Mouse (Mus musculus): ENCODE measurements around the gene Zfp786. TPM values are rescaled to one million over a fixed set of nuclear protein-coding genes. Genes with fewer than 3 reads are reported as not detected.
"Not testable (repeated sequence)": the region's sequence is repeated elsewhere in the genome, so short reads cannot be mapped to it uniquely, and the experiment has no call there.

The Zfp786 gene
- total and polyA plus RNA-seq, 2 experiments from 2014 or later = 0.69 to 0.70 TPM

DNA sequence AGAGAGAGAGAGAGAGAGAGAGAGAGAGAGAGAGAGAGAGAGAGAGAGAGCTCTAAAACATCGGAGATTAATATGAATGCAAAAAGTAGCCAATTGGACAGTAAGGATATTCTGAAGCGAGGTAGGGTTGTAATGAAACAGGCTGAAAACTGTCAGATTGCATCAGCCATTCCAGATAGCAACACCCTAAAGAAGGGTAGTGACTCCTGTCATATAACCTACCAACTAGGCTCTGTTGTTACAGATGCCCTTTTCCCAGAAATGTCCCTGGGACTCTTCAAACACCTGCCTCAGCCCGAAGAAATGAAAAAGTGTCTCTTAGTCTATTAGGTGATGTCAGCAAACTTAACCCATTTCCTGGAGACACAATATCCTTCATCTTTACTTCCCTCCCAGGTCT, 41.8 kb downstream of the Zfp786 start:
- H3K9ac ChIP-seq (replicated peaks; ENCODE audit: low read depth, low read length) = peak overlapping the region; percentile 78
- no peaks in the 10 kb centered on the region for H3K27me3 ChIP-seq (ENCODE audit: control insufficient read depth, insufficient read depth, low read length)
- H3K4me2 ChIP-seq (ENCODE audit: low read depth, low read length) = peak overlapping the region; percentile 69
- peak overlapping the region; percentile 62 for H3K4me3 ChIP-seq (ENCODE audit: low read depth, low read length)
- 24% methylated on average over 3 of the region's 3 CpGs for WGBS
- no peaks in the 10 kb centered on the region for H3K36me3 ChIP-seq (replicated peaks; ENCODE audit: control insufficient read depth, insufficient read depth, low read length)
- peaks cover 6% of the 10 kb centered on the region for H3K4me1 ChIP-seq (ENCODE audit: control insufficient read depth, insufficient read depth)
- H3K9me3 ChIP-seq (replicated peaks; ENCODE audit: control insufficient read depth, low read length) = no peaks in the 10 kb centered on the region
- no peak for DNase-seq (ENCODE audit: low spot score)
- TF ChIP-seq CTCF (IDR thresholded peaks at IDR 0.05; ENCODE audit: low read depth) (no peak), EP300 (IDR thresholded peaks at IDR 0.05; ENCODE audit: low read depth) (no peak)
- peak overlapping the region; percentile 96 for H3K27ac ChIP-seq (ENCODE audit: low read depth)
- 0 out of 2 replicates have a peak, but pooled peaks have one; percentile 3 for ATAC-seq (ENCODE audit: insufficient read depth, low read depth)

DNA sequence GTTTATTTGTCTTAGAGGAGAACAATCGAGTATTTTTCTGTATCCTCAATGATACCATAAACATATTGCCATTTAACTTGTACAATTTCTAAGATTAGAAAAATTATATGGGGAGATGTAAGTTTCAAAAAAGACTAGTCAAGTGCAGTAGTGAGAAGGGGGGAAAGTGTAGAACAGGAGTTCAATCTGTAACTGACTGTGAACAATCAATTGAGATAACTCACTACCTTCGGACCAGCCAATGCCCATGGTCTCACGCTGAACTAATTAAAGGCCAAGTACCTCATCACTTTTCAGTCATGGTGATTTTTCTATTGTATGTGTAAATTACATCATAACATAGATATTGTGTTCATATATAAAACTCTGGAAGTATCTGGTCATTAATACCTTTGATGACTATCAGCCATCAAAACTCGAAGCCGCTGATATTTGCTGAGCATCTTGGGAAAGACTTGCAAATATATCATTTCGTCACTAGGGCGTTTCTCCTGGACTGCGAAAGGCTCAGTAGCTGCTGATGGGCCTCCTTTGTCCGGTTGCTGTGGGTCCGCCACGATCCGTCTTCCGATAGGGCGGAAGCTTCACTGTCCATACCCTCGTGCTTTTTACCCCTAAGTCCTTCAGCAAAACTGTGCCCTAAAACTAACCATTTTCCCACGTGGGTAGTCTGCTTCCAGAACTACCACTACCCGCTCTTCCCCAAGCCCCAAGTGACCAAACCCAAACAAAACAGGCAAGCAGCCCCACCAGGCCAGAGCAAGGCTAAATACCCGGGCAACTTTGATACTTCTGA, 42.5 kb downstream of the Zfp786 start:
- peak overlapping the region; percentile 69 for H3K4me2 ChIP-seq (ENCODE audit: low read depth, low read length)
- peak; percentile 90 for DNase-seq (ENCODE audit: low spot score)

GRCm38 (mm10) chr6:47784707-47785412, 45.8 kb downstream of the Zfp786 start:
- no peak for TF ChIP-seq EP300 (IDR thresholded peaks at IDR 0.05; ENCODE audit: low read depth)
- no peak for TF ChIP-seq CTCF (IDR thresholded peaks at IDR 0.05; ENCODE audit: low read depth)
- Histone ChIP-seq H3K4me3 (ENCODE audit: low read depth, low read length) (no peak overlapping the region), H3K27me3 (ENCODE audit: control insufficient read depth, insufficient read depth, low read length) (no peaks in the 10 kb centered on the region), H3K9ac (replicated peaks; ENCODE audit: low read depth, low read length) (no peak overlapping the region), H3K36me3 (replicated peaks; ENCODE audit: control insufficient read depth, insufficient read depth, low read length) (no peaks in the 10 kb centered on the region), H3K4me2 (ENCODE audit: low read depth, low read length) (no peak overlapping the region), H3K9me3 (replicated peaks; ENCODE audit: control insufficient read depth, low read length) (no peaks in the 10 kb centered on the region), H3K27ac (ENCODE audit: low read depth) (no peak overlapping the region), H3K4me1 (ENCODE audit: control insufficient read depth, insufficient read depth) (peaks cover 14% of the 10 kb centered on the region)
- ATAC-seq (ENCODE audit: insufficient read depth, low read depth) (no peak), DNase-seq (ENCODE audit: low spot score) (no peak)
- 73% methylated on average over 5 of the region's 5 CpGs for WGBS

More for the DNA sequence above, 42.5 kb downstream of the Zfp786 start:
- WGBS = 1% methylated on average over 18 of the region's 18 CpGs
- Histone ChIP-seq H3K9ac (replicated peaks; ENCODE audit: low read depth, low read length) (peak overlapping the region; percentile 78), H3K36me3 (replicated peaks; ENCODE audit: control insufficient read depth, insufficient read depth, low read length) (no peaks in the 10 kb centered on the region), H3K27me3 (ENCODE audit: control insufficient read depth, insufficient read depth, low read length) (no peaks in the 10 kb centered on the region), H3K4me3 (ENCODE audit: low read depth, low read length) (peak overlapping the region; percentile 62), H3K4me1 (ENCODE audit: control insufficient read depth, insufficient read depth) (peaks cover 6% of the 10 kb centered on the region), H3K9me3 (replicated peaks; ENCODE audit: control insufficient read depth, low read length) (no peaks in the 10 kb centered on the region), H3K27ac (ENCODE audit: low read depth) (peak overlapping the region; percentile 96)
- ATAC-seq (ENCODE audit: insufficient read depth, low read depth) = peak; percentile 91
- TF ChIP-seq EP300 (IDR thresholded peaks at IDR 0.05; ENCODE audit: low read depth) (0 out of 2 replicates have a peak, but pooled peaks have one; percentile 58), CTCF (IDR thresholded peaks at IDR 0.05; ENCODE audit: low read depth) (no peak)

DNA sequence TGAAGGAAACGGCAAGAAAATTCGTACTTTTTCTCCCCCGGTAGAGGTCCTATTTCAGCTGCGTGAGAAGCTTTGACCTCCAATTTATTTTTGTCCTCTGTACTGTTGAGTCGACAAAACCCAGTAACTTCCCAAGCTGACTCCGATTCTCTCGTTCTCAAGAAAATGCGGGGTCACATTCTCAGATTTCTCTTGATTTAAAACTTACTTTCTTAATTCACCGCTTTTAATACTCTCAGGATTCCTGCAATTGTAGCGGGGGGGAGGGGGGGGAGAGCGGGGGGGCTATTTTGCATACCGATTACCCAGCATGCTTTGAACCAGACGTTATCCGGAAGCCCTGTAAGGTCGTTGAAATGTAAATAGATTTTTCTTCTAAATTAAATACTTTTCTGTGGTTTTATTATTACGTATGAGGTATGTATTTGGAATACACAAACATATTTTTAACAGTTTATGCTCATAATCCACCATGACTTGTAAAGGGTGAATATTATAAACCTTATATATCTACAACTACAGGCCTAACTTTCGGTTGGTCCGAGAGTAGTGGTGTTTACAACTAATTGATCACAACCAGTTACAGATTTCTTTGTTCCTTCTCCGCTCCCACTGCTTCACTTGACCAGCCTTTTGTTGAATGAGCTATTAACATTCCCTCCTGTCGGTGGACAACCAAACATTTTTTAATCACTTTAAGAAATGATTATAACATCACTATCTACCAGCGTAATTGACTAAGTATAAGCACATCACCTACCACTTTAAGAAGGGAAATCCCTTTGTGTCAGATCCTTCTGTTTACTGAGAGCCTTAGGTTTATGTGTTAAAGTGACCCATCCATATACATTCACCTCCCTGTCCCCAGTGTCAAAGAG, 49.3 kb downstream of the Zfp786 start:
- Histone ChIP-seq H3K4me1 (ENCODE audit: control insufficient read depth, insufficient read depth) (peaks cover 8% of the 10 kb centered on the region; the same call in 1 of the 2 replicates), H3K27ac (ENCODE audit: low read depth) (peak overlapping the region; percentile 77), H3K27me3 (ENCODE audit: control insufficient read depth, insufficient read depth, low read length) (no peaks in the 10 kb centered on the region), H3K9me3 (replicated peaks; ENCODE audit: control insufficient read depth, low read length) (no peaks in the 10 kb centered on the region), H3K4me2 (ENCODE audit: low read depth, low read length) (peak overlapping the region; percentile 47), H3K9ac (replicated peaks; ENCODE audit: low read depth, low read length) (peak overlapping the region; percentile 62), H3K4me3 (ENCODE audit: low read depth, low read length) (peak overlapping the region; percentile 62), H3K36me3 (replicated peaks; ENCODE audit: control insufficient read depth, insufficient read depth, low read length) (no peaks in the 10 kb centered on the region)
- ATAC-seq (ENCODE audit: insufficient read depth, low read depth) (peak; percentile 59; the same call in 1 of the 2 replicates), DNase-seq (ENCODE audit: low spot score) (peak; percentile 83)
- TF ChIP-seq CTCF (IDR thresholded peaks at IDR 0.05; ENCODE audit: low read depth) (no peak), EP300 (IDR thresholded peaks at IDR 0.05; ENCODE audit: low read depth) (no peak)
- under 1% methylated on average over 21 of the region's 21 CpGs for WGBS

DNA sequence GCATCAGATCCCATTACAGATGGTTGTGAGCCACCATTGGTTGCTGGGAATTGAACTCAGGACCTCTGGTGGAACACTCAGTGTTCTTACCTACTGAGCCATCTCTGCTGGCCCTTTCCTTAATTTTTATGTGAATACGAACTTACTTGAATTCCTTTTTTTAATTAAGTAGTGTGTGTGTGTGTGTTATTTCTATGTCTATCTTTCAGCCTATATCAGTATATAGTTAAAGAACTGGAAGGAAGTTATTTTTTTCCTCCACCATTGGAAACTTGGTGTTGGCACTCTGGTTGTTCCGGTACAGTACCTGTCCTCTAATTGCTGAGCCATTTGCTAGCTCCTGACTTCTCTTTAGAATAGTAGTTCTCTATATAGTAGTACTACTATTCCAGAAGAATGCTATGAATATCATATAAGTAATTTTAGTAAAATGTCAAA, 50.1 kb downstream of the Zfp786 start:
- H3K4me3 ChIP-seq (ENCODE audit: low read depth, low read length) = peak overlapping the region; percentile 62
- DNase-seq (ENCODE audit: low spot score) (no peak), ATAC-seq (ENCODE audit: insufficient read depth, low read depth) (no peak)
- 21% methylated on average over 2 of the region's 2 CpGs for WGBS
- H3K36me3 ChIP-seq (replicated peaks; ENCODE audit: control insufficient read depth, insufficient read depth, low read length) = no peaks in the 10 kb centered on the region
- peak overlapping the region; percentile 77 for H3K27ac ChIP-seq (ENCODE audit: low read depth)
- H3K27me3 ChIP-seq (ENCODE audit: control insufficient read depth, insufficient read depth, low read length) = no peaks in the 10 kb centered on the region
- peak overlapping the region; percentile 47 for H3K4me2 ChIP-seq (ENCODE audit: low read depth, low read length)
- H3K9me3 ChIP-seq (replicated peaks; ENCODE audit: control insufficient read depth, low read length) = no peaks in the 10 kb centered on the region
- TF ChIP-seq EP300 (IDR thresholded peaks at IDR 0.05; ENCODE audit: low read depth) (no peak), CTCF (IDR thresholded peaks at IDR 0.05; ENCODE audit: low read depth) (no peak)
- H3K4me1 ChIP-seq (ENCODE audit: control insufficient read depth, insufficient read depth) = peaks cover 8% of the 10 kb centered on the region; the same call in 1 of the 2 replicates
- H3K9ac ChIP-seq (replicated peaks; ENCODE audit: low read depth, low read length) = no peak overlapping the region

DNA sequence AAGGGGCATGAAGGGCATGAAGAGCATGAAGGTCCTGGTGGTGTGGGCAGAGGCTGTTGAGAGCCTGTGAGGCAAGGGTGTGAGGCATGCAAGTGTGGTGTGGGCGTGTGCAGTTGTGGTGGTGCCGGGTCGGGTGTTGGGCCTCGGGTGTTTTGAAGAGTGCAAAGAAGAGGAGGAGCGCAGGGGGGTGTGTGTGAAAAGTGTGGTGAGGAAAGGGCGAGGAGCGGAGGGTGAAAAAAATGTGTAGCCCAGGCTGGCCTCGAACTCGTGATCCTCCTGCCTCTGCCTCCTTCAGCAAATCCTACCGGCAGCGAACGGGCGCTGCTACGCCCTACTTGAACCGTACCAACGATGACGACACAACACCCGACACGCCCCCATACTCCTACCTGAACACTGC, 58.9 kb downstream of the Zfp786 start:
- not testable (repeated sequence) for H3K4me1 ChIP-seq (ENCODE audit: control insufficient read depth, insufficient read depth); DNase-seq (ENCODE audit: low spot score); ATAC-seq (ENCODE audit: insufficient read depth, low read depth); H3K27me3 ChIP-seq (ENCODE audit: control insufficient read depth, insufficient read depth, low read length); H3K9ac ChIP-seq (replicated peaks; ENCODE audit: low read depth, low read length); H3K9me3 ChIP-seq (replicated peaks; ENCODE audit: control insufficient read depth, low read length); H3K27ac ChIP-seq (ENCODE audit: low read depth); H3K4me3 ChIP-seq (ENCODE audit: low read depth, low read length); H3K4me2 ChIP-seq (ENCODE audit: low read depth, low read length); H3K36me3 ChIP-seq (replicated peaks; ENCODE audit: control insufficient read depth, insufficient read depth, low read length)
- WGBS = 64% methylated on average over 7 of the region's 19 CpGs

DNA sequence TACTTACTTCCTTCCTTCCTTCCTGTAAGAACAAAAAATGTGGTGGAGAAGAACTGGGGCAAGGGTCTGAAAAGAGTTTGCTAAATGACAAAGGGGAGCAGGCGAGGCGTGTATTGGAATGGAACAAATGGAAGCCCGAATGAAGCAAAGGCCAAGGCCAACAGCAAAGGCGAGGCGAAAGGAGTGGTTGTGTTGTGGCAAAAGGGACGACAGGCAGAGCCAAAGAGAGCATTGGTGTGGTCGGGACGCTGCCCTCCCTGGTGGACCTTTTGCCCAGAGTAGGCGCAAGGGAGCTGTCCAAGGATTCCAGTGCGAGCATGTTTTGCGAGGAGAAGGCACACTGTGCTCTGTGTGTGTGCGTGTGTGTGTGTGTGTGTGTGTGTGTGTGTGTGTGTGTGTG, 59.6 kb downstream of the Zfp786 start:
- H3K27me3 ChIP-seq (ENCODE audit: control insufficient read depth, insufficient read depth, low read length); H3K4me1 ChIP-seq (ENCODE audit: control insufficient read depth, insufficient read depth); ATAC-seq (ENCODE audit: insufficient read depth, low read depth); H3K9ac ChIP-seq (replicated peaks; ENCODE audit: low read depth, low read length); H3K36me3 ChIP-seq (replicated peaks; ENCODE audit: control insufficient read depth, insufficient read depth, low read length); H3K4me3 ChIP-seq (ENCODE audit: low read depth, low read length); H3K4me2 ChIP-seq (ENCODE audit: low read depth, low read length); H3K9me3 ChIP-seq (replicated peaks; ENCODE audit: control insufficient read depth, low read length); H3K27ac ChIP-seq (ENCODE audit: low read depth): not testable (repeated sequence)
- peak; percentile 3 for DNase-seq (ENCODE audit: low spot score)
- 80% methylated on average over 9 of the region's 12 CpGs for WGBS
